Mouse (Mus musculus) liver, embryonic 14.5 days (tissue): Measurements from ENCODE around the gene Pcdh15.

Source experiments
- CTCF ChIP-seq: IDR thresholded peaks from 2 replicates; pipeline ENCODE4 v1.5.1; 2016; ENCODE audit warnings: antibody characterized with exemption, low read depth, control low read depth
- EP300 ChIP-seq: IDR thresholded peaks from 2 replicates; pipeline ENCODE4 v1.6.1; 2016; ENCODE audit warnings: antibody characterized with exemption, low read depth

- no peak for TF ChIP-seq CTCF
- no peak for TF ChIP-seq EP300
These were observed 722.8 kb downstream of the Pcdh15 start for GRCm38 (mm10) chr10:73821657-73822583.
